Mouse (Mus musculus) megakaryocyte, adult 5-6 weeks (primary cell): Measurements from ENCODE around the gene Htra2. TPM values are rescaled to one million over a fixed set of nuclear protein-coding genes. Genes with fewer than 3 reads are reported as not detected.

Experiments
- ATAC-seq: 2 replicates; pipeline ENCODE4 v1.8.0; 2016; ENCODE audit warnings: mild to moderate bottlenecking, inconsistent platforms; ENCODE audit not compliant: poor library complexity, severe bottlenecking
- total RNA-seq, 2 experiments: library from RNA; stranded (forward) in 1 of 2; stranded (reverse) in 1 of 2; fragments of 153-499, 151-499 nt in 1 of 2; fragments of 221-1000, 200-1000 nt in 1 of 2; gene quantifications; 2 replicates each; pipeline versions ENCODE4 v1.2.3 to v1.2.4; 2015 to 2017

The Htra2 gene
- total RNA-seq (2015): 53.9 and 55.6 TPM in 2 replicates
- total RNA-seq (2017): 34.1 and 41.4 TPM in 2 replicates

DNA sequence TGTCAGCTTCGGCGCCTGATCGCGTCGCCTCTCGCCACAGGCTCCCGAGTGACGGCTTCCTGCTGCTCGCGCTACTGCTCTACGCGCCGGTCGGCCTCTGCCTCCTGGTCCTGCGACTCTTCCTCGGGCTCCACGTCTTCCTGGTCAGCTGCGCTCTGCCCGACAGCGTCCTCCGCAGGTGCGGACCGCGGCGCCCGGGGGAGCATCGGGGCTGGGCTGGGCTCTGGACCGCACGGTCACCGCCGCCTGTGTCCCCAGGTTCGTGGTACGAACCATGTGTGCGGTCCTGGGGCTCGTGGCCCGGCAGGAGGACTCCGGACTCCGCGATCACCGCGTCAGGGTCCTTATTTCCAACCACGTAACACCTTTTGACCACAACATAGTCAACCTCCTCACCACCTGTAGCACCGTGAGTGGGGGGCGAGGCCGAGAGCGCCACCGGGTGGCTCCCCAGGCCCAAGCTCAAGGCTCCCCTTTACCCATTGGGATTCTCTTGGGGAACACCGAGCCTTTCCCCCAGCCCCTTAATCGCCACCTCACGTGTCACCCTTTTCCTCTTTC is at the start of gene Htra2:
Htra2 (minus strand) TSS at position 403 of the 561 bp plus-strand sequence.
- no peak; the same call in 1 of the 2 replicates for ATAC-seq

DNA sequence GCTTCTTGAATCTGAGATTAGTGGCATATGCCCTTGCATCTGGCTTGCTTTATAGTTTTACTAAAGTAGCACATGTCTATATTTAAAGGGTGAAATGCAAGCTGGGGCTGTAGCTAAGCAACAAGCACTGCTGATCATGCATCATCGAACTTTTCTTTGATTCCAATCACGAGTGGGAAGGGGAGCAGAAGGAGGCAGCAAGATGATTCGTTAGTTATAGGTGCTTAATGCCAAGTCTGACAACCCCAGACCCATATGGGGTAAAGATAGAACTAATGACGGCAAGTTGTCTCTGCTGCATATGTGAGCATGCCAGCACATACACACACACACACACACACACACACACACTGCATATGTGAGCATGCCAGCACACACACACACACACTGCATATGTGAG is 49.1 kb upstream of the Htra2 start:
- ATAC-seq: no peak

DNA sequence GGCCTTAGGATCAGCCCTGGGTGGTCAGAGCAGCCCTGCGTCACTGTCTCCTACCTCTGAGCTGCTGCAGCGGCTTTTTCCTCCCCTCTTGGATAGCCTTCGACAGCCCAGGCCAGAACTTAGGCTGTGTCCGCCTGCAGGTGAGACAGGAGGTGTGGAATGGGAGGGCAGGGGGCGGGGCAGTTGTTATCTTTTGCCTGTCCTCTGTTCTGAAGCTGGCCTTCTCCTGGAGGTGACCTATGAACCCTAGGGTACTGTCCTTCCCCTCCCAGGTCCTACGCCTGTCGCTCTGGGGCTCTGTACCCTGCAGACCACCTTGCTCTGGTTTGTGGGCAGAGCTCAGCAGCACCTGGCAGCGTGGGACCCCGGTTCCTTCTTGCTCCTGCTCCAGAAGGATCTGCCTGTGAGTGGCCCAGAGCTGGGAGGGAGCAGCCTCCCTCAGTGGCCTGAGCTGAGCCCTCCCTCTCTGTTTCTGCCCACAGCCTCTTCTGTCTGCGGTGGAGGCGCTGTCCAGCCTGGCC is 48.1 kb upstream of the Htra2 start:
- ATAC-seq: no peak

- peak; percentile 77 for ATAC-seq
These were observed 46.8 kb upstream of the Htra2 start for GRCm38 (mm10) chr6:83101688-83102556.

DNA sequence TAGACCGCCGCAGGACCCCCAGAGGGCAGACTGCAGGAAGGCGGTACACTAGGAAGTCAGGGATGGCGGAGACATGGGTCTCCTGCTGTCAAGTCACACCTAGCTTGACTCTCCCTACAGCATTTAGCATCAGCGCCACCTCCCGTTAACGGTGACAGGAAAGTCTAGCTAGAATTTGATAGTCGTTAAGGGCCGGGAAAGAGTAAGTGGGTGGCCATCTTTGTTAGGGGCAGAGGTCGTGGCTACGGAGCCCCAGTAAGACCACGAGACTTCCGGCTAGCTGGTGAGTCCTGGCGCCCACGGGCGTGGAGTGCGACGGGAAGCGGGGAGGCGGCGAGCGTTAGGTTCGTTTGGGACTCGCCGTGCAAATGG is 46.2 kb upstream of the Htra2 start, which contains the start of the genes Ccdc142 and Gm42688:
Ccdc142 (plus strand) TSS at position 286 of the 372 bp plus-strand sequence.
Gm42688 (plus strand) TSS at position 302 of the 372 bp plus-strand sequence.
- peak; percentile 88 for ATAC-seq

DNA sequence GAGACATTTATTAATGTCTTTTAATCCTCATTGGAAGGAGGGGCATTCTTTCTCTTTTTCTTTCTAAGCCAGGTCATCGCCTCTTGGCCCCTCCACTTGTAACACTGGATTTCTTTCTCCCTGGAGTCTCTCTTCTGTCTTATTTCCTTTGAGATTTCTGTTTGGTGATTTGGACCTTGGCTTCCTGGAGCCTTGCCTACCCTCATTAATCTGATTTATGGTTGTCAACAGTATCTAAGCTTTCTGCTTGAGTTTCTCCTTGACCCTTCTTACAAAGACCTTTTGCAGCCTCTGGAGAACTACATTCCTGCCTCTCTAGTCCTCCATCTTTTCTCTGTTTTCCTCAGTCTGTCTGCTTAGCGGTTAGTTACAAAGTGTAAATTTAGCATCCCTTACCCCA is 43.3 kb upstream of the Htra2 start:
- ATAC-seq: no peak

DNA sequence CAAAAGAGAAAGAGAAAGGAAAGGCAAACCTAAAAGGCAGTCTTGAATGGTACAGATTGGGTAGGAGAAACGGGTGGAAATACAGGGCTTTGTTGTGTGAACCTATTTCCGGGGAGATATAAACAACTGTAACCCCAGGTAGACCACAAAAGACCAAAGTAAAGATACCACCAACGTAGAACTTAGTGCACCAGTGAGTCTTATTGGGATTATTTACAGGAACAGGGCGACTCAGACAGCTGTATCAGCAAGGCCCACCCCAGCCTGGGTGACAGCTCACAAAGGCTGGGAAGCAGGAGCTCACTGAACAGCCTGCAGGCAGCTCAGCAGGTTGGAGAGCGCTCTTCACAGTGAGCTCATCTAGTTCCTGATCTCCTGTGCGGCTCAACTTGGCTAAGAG is 40.9 kb upstream of the Htra2 start:
- peak; percentile 34 for ATAC-seq

DNA sequence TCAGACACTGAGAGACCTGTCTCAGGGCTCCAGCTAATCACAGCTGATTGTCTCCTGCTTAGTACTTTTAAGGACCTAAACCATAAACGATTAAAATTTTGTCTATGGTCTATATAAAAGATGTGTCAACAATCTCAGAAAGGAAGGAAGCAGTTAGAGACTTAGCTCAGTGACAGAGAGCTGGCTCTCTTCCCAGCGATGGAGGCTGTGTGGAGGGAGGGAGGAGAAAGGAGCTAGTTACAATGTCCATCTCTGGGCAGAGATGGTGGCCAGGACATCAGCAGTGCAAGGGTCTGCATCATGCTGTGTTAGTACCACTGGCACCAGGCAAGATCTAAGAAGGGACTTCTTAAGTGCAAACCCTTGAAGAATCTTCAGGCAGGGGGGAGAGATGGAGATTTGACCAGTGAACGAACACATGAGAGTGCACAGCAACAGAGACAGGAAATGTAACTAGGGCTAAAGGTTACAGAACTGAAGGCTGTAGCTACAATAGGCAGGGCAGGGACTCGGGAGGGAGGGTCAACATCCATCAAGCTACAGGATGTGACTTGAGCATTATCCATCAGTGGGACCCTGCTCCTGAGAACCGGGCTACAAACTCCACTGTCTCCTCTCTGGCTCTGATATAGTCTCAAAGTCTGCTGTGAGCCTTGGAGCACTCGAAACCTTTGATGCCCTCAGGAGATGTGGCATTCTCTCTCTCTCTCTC is 37.5 kb upstream of the Htra2 start:
- ATAC-seq: no peak

DNA sequence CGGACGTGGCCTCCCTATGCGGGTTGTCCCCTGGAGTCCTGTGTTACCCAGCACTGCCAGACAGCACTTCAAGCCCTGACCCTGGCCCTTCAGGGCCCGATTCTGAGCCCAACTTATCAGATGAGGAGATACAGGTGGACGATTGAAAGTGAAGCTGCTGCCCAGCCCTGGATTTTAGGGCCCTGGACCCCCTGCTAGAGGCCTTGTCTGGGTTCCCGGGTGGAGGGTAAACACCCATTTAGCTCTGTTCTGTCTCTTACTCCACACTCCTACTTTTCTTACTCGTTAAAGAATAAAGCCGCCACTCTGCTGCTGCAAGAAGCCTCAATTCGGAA is 32.8 kb upstream of the Htra2 start:
- no peak for ATAC-seq

DNA sequence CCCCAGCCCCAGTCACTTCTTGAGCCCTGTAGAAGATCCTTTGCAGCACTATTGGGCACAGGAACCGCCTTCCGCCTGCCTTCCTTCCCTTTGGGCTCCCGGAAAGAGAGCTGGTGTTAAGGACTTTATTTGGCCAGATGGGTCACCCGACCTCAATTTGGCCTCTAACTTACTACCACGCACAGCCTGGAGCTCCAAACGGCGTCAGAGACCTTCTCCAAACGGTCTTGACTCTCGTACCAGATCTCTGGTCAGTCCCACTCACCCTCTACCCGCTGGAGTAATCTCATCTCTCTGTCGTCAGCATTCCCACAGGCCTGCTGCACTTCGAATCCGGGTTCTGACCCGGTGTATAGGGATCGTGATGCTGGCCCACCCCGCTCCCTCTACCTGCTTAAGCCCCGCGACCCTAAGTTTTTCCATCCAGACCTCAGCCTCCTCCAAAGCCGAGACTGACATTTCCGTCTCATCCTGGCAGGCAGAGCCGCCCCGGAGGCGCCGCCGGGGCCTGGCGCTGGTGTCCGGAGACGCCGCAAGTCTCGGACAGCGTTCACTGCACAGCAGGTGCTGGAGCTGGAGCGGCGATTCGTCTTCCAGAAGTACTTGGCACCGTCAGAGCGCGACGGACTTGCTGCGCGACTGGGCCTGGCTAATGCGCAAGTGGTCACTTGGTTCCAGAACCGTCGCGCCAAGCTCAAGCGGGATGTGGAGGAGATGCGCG is 32.3 kb upstream of the Htra2 start:
- no peak for ATAC-seq

- ATAC-seq: 0 out of 2 replicates have a peak, but pooled peaks have one; percentile 29
These were observed 31.3 kb upstream of the Htra2 start, which contains the start of gene Lbx2 for GRCm38 (mm10) chr6:83086121-83087035. Gene Lbx2 (plus strand): TSS chr6:83086367.

- ATAC-seq: no peak
These were observed 29.4 kb upstream of the Htra2 start for GRCm38 (mm10) chr6:83084477-83084876.

GRCm38 (mm10) chr6:83083497-83083896 is 28.4 kb upstream of the Htra2 start:
- ATAC-seq: no peak

- ATAC-seq: no peak
These were observed 25.1 kb upstream of the Htra2 start for GRCm38 (mm10) chr6:83080210-83080609.

- ATAC-seq: peak; percentile 98
These were observed 23.3 kb upstream of the Htra2 start for GRCm38 (mm10) chr6:83078324-83078858.

GRCm38 (mm10) chr6:83077630-83078323 is 22.7 kb upstream of the Htra2 start, which contains the start of gene Pcgf1:
Gene Pcgf1 (plus strand): TSS chr6:83077869.
- ATAC-seq: peak; percentile 13; the same call in 1 of the 2 replicates

DNA sequence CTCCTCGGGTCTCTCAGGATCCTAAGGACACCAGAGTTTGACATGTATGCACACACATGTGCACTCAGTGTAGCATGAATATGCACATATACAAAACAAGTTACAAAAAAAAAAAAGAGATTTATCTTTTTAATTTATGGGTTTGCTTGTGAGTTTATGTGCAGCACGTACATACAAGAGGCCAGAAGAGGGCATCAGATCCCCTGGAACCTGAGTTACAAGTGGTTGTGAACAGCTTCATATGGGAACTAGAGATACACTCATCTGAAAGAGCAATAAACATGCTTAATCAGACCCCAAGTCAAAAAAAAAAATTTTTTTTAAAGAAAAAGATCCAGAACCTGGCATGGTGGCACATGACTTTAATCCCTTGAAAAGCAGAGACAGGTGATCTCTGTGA is 19.9 kb upstream of the Htra2 start:
- ATAC-seq: no peak

DNA sequence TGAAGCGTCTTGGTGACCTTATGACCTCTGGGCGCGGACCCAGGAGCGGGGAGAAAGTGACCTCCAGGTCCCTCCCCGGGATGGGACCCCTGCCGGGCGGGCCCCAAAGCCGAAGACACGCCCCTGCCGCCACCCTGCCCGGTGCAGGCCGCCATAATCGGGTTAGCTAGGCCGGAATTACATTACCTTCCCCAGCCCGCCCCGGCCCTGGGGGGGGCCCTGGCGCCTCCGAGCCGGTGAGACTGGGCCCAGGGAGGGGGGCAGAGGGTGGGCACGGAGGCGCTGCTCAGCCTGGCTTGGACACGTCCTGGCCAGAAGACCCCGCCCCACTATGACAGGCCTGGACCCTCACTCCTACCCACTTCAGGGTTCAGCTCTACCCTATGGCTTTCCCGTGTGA is 16.1 kb upstream of the Htra2 start:
- ATAC-seq: no peak
